22 mouse cellular contexts compared by ENCODE assay signal in genomic region chr4:130759875-130760274, GRCm38 (mm10). TPM values are rescaled to one million over a fixed set of nuclear protein-coding genes. Genes with fewer than 3 reads are reported as not detected.
DNase-seq lines count a peak whose midpoint lies in the region; ATAC-seq and TF ChIP-seq lines count a peak whose summit lies in the region.
"Had no signal": no experiment of that assay in that cellular context is flagged by ENCODE, and none has a peak within 500 bp of the region (broad histone marks: within the 10 kb centered on the region; RNA-seq: fewer than 3 reads in every experiment).

No protein-coding gene starts in this region.

- peak overlapping the region; percentile 45; the same call in 1 of the 2 replicates for H3K27ac ChIP-seq in heart, embryonic 13.5 days (replicated peaks)
- peak overlapping the region; percentile 43; the same call in 1 of the 2 replicates for H3K27ac ChIP-seq in heart, embryonic 16.5 days (ENCODE audit: low read length)
- no peak overlapping the region for H3K27ac ChIP-seq in lung, postnatal 0 days (ENCODE audit: low read length)
- H3K27ac ChIP-seq: embryonic facial prominence, embryonic 13.5 days; embryonic facial prominence, embryonic 15.5 days; forebrain, embryonic 10.5 days; forebrain, embryonic 12.5 days had no signal

- H3K4me2 ChIP-seq in heart, embryonic 13.5 days, result no peak overlapping the region
- no peak overlapping the region for H3K4me2 ChIP-seq in heart, embryonic 16.5 days (ENCODE audit: low read depth, low read length)
- no peak overlapping the region for H3K4me2 ChIP-seq in lung, postnatal 0 days (replicated peaks; ENCODE audit: low read depth, low read length)
- H3K4me2 ChIP-seq: embryonic facial prominence, embryonic 13.5 days; embryonic facial prominence, embryonic 15.5 days; forebrain, embryonic 12.5 days had no signal

- H3K9ac ChIP-seq in heart, embryonic 13.5 days, result no peak overlapping the region
- H3K9ac ChIP-seq in heart, embryonic 16.5 days (ENCODE audit: low read length), result no peak overlapping the region
- no peak overlapping the region for H3K9ac ChIP-seq in lung, postnatal 0 days (replicated peaks; ENCODE audit: low read depth)
- H3K9ac ChIP-seq: embryonic facial prominence, embryonic 13.5 days; embryonic facial prominence, embryonic 15.5 days; forebrain, embryonic 12.5 days had no signal

- no peak for ATAC-seq in heart, embryonic 13.5 days (ENCODE audit: extremely low read depth, insufficient number of reproducible peaks, low FRiP score, low TSS enrichment)
- no peak for ATAC-seq in heart, embryonic 16.5 days (replicated peaks; ENCODE audit: extremely low read depth, insufficient read depth, low FRiP score)
- peak; percentile 50 for ATAC-seq in lung, postnatal 0 days
- ATAC-seq: forebrain, embryonic 14.5 days had no signal

- TF ChIP-seq CTCF in lung, postnatal 0 days (IDR thresholded peaks at IDR 0.05), result no peak

- H3K4me3 ChIP-seq in heart, embryonic 13.5 days, result no peak overlapping the region
- no peak overlapping the region for H3K4me3 ChIP-seq in heart, embryonic 16.5 days (ENCODE audit: low read length)
- no peak overlapping the region for H3K4me3 ChIP-seq in lung, postnatal 0 days (ENCODE audit: low read depth, low read length)
- H3K4me3 ChIP-seq: embryonic facial prominence, embryonic 13.5 days; embryonic facial prominence, embryonic 15.5 days; erythroblast, embryonic 14.5 days; forebrain, embryonic 10.5 days; forebrain, embryonic 12.5 days had no signal

- TF ChIP-seq EP300 in lung, postnatal 0 days (IDR thresholded peaks at IDR 0.05), result no peak

- peaks cover 89% of the 10 kb centered on the region for H3K36me3 ChIP-seq in heart, embryonic 13.5 days
- H3K36me3 ChIP-seq in heart, embryonic 16.5 days (ENCODE audit: control insufficient read depth, insufficient read depth), result peaks cover 43% of the 10 kb centered on the region
- peaks cover 37% of the 10 kb centered on the region; the same call in 1 of the 2 replicates for H3K36me3 ChIP-seq in lung, postnatal 0 days (ENCODE audit: insufficient read depth, low read length)

- H3K27me3 ChIP-seq in heart, embryonic 13.5 days (replicated peaks), result no peaks in the 10 kb centered on the region
- no peaks in the 10 kb centered on the region for H3K27me3 ChIP-seq in heart, embryonic 16.5 days (ENCODE audit: control insufficient read depth, insufficient read depth, low read length)
- H3K27me3 ChIP-seq in lung, postnatal 0 days (replicated peaks; ENCODE audit: insufficient read depth, low read length), result no peaks in the 10 kb centered on the region
- H3K27me3 ChIP-seq: embryonic facial prominence, embryonic 13.5 days; embryonic facial prominence, embryonic 15.5 days; forebrain, embryonic 12.5 days had no signal

- 59% methylated on average over 2 of the region's 2 CpGs for WGBS in heart, embryonic 13.5 days
- WGBS in heart, embryonic 16.5 days, result 63% methylated on average over 2 of the region's 2 CpGs
- WGBS in lung, postnatal 0 days, result 62% methylated on average over 2 of the region's 2 CpGs

- peaks cover 41% of the 10 kb centered on the region for H3K4me1 ChIP-seq in heart, embryonic 13.5 days
- H3K4me1 ChIP-seq in heart, embryonic 16.5 days (ENCODE audit: control insufficient read depth, insufficient read depth, low read length), result peaks cover 25% of the 10 kb centered on the region
- H3K4me1 ChIP-seq in lung, postnatal 0 days (ENCODE audit: insufficient read depth, low read depth, low read length), result no peaks in the 10 kb centered on the region
- H3K4me1 ChIP-seq: embryonic facial prominence, embryonic 13.5 days; embryonic facial prominence, embryonic 15.5 days; forebrain, embryonic 10.5 days; forebrain, embryonic 12.5 days had no signal

- DNase-seq in heart, postnatal 25 days (ENCODE audit: low spot score), result no peak
- no peak for DNase-seq in heart, postnatal 10 days
- peak; percentile 22 for DNase-seq in lung, postnatal 0 days (ENCODE audit: low spot score)
- no peak for DNase-seq in lung, postnatal 36 days
- DNase-seq: adrenal gland, adult 2 months; adrenal gland, postnatal 10 days; adrenal gland, postnatal 25 days; cerebellum, adult 11 months; cerebellum, adult 18-20 months; cerebellum, adult 8-10 months; cerebellum, adult 9-11 months; cerebellum, postnatal 14 days; cerebellum, postnatal 36 days; embryo, embryonic 11 days had no signal

- intact Hi-C loops in heart, postnatal 25 days (cut with DNase I), result no loop called here
- intact Hi-C loops in heart, postnatal 10 days (cut with DNase I), result no loop called here

- H3K9me3 ChIP-seq in heart, embryonic 13.5 days, result no peaks in the 10 kb centered on the region
- H3K9me3 ChIP-seq in heart, embryonic 16.5 days (replicated peaks; ENCODE audit: control insufficient read depth, low read length), result no peaks in the 10 kb centered on the region
- no peaks in the 10 kb centered on the region for H3K9me3 ChIP-seq in lung, postnatal 0 days (ENCODE audit: low read length)
- H3K9me3 ChIP-seq: embryonic facial prominence, embryonic 13.5 days; embryonic facial prominence, embryonic 15.5 days; forebrain, embryonic 10.5 days; forebrain, embryonic 12.5 days had no signal

RNA-seq across cellular contexts. Expression of gene Sdc3, which starts 32.5 kb away (rescaled TPM):
- polyA plus RNA-seq in heart, embryonic 13.5 days (2015; fragmentation: Nextera tagmentation; extraction: Ambion mirVana), result 21.7 and 23.9 TPM in 2 replicates
- 10 to 100 TPM; 37.7 to 41.9 TPM for total RNA-seq in heart, postnatal 25 days (2021)
- polyA plus RNA-seq in heart, embryonic 16.5 days (2015; fragmentation: Nextera tagmentation; extraction: Ambion mirVana), result 19.9 and 21.3 TPM in 2 replicates
- total RNA-seq in heart, postnatal 10 days (2021), result 10 to 100 TPM; 54.8 to 64.2 TPM
- 10.4 and 10.5 TPM in 2 replicates for polyA plus RNA-seq in lung, postnatal 0 days (2015; fragmentation: Nextera tagmentation; extraction: Ambion mirVana)
